Mouse (Mus musculus) gastrocnemius, postnatal 10 days (tissue): ENCODE results near the gene Lhx6. TPM values are rescaled to one million over a fixed set of nuclear protein-coding genes. Genes with fewer than 3 reads are reported as not detected.

Source experiments
- DNase-seq: peaks from one replicate; pipeline ENCODE4 v3.0.0; 2021; ENCODE audit warnings: mixed read lengths
- total RNA-seq, 2 experiments: library from RNA; stranded (reverse); gene quantifications; 2 replicates each; pipeline ENCODE4 v1.2.3; 2021

The Lhx6 gene
- total RNA-seq, 2 experiments from 2014 or later = 3.3 to 6.2 TPM

GRCm38 (mm10) chr2:36035413-36036081 is 69.7 kb downstream of the Lhx6 start:
- no peak for DNase-seq

- no peak for DNase-seq
These were observed 70.3 kb downstream of the Lhx6 start for GRCm38 (mm10) chr2:36034898-36035297.

DNA sequence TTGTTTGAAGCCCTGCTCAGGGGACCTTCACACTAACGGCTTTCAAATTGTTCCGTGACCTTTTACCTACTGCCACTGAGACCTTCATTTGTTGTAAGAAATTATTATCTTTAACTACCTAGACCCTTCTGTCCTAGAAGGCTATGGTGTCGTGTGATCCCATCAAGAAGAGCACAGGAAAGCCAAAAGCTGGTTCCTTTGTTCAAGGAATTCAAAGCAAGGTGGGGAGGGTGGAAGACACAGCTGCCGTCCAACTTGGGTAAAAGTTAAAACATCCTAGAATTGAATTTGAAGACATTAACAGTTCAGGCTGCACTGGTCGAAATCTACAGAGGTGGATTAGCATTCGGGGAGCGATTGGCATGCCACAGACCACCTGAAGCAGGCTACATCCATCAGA is 71.2 kb downstream of the Lhx6 start:
- no peak for DNase-seq

- no peak for DNase-seq
These were observed 72.3 kb downstream of the Lhx6 start for GRCm38 (mm10) chr2:36032884-36033283.

Other genes with a start within 250 kb of the Lhx6 start
- gene Ttll11, start 125.5 kb downstream of the Lhx6 start, total RNA-seq = 1 to 10 TPM; 3.0 TPM
- 100 to 1,000 TPM; 278 to 336 TPM for gene Ndufa8, start 56.0 kb downstream of the Lhx6 start, total RNA-seq
- not detected for gene Morn5, start 56.0 kb downstream of the Lhx6 start, total RNA-seq
- 10 to 100 TPM; 18.7 to 21.4 TPM for gene Mrrf, start 31.0 kb upstream of the Lhx6 start, total RNA-seq
- gene Rbm18, start 31.4 kb upstream of the Lhx6 start, total RNA-seq = 10 to 100 TPM; 32.9 to 33.3 TPM
- gene Ptgs1, start 125.0 kb upstream of the Lhx6 start, total RNA-seq = 1 to 10 TPM; 3.9 to 5.6 TPM